Mouse (Mus musculus) ovary, postnatal 36 days (tissue): Measurements from ENCODE around the gene Lsm3.

Source experiments
- DNase-seq: peaks from one replicate; pipeline ENCODE4 v3.0.0; 2022; ENCODE audit warnings: low spot score, mixed read lengths

The Lsm3 gene

GRCm38 (mm10) chr6:91510211-91510610 lies 5.5 kb upstream of the Lsm3 start:
- DNase-seq, result no peak

- DNase-seq, result no peak
These were observed 1.6 kb upstream of the Lsm3 start for GRCm38 (mm10) chr6:91514135-91514534.

GRCm38 (mm10) chr6:91514737-91515362 lies 878 bp upstream of the Lsm3 start:
- DNase-seq, result no peak

GRCm38 (mm10) chr6:91518454-91519020 lies 2.8 kb downstream of the Lsm3 start:
- DNase-seq, result no peak

- no peak for DNase-seq
These were observed 7.1 kb downstream of the Lsm3 start for GRCm38 (mm10) chr6:91522816-91523215.

- no peak for DNase-seq
These were observed 9.8 kb downstream of the Lsm3 start for GRCm38 (mm10) chr6:91525544-91525943.

GRCm38 (mm10) chr6:91527227-91527860 lies 11.6 kb downstream of the Lsm3 start:
- no peak for DNase-seq

- peak; percentile 25 for DNase-seq
These were observed 12.5 kb downstream of the Lsm3 start for GRCm38 (mm10) chr6:91528265-91528664.

GRCm38 (mm10) chr6:91530673-91531072 lies 14.9 kb downstream of the Lsm3 start:
- DNase-seq, result no peak

- DNase-seq, result no peak
These were observed 15.5 kb downstream of the Lsm3 start for GRCm38 (mm10) chr6:91531276-91531675.

GRCm38 (mm10) chr6:91532661-91533060 lies 16.9 kb downstream of the Lsm3 start:
- no peak for DNase-seq

- DNase-seq, result no peak
These were observed 17.6 kb downstream of the Lsm3 start for GRCm38 (mm10) chr6:91533359-91533758.

GRCm38 (mm10) chr6:91533771-91534170 lies 18.0 kb downstream of the Lsm3 start:
- DNase-seq, result no peak

- no peak for DNase-seq
These were observed 18.5 kb downstream of the Lsm3 start for GRCm38 (mm10) chr6:91534268-91534667.

GRCm38 (mm10) chr6:91535231-91535630 lies 19.5 kb downstream of the Lsm3 start:
- no peak for DNase-seq

GRCm38 (mm10) chr6:91536047-91536765 lies 20.5 kb downstream of the Lsm3 start:
- no peak for DNase-seq

GRCm38 (mm10) chr6:91541276-91541675 lies 25.5 kb downstream of the Lsm3 start:
- DNase-seq, result no peak

GRCm38 (mm10) chr6:91543056-91543455 lies 27.3 kb downstream of the Lsm3 start:
- DNase-seq, result no peak

GRCm38 (mm10) chr6:91546241-91546884 lies 30.6 kb downstream of the Lsm3 start:
- no peak for DNase-seq

GRCm38 (mm10) chr6:91547313-91547712 lies 31.6 kb downstream of the Lsm3 start:
- no peak for DNase-seq

- DNase-seq, result no peak
These were observed 33.9 kb downstream of the Lsm3 start for GRCm38 (mm10) chr6:91549621-91550020.

GRCm38 (mm10) chr6:91551671-91552070 lies 35.9 kb downstream of the Lsm3 start:
- no peak for DNase-seq
